Mouse (Mus musculus) cerebellum, adult 2 months (tissue): ENCODE results near the gene Alpl.

Experiments
- CTCF ChIP-seq: fragments of 200-500 bp; IDR thresholded peaks from 2 replicates; pipeline ENCODE4 v1.5.1; 2011; ENCODE audit warnings: low read depth, mild to moderate bottlenecking, control low read depth, low read length, moderate library complexity, borderline replicate concordance; ENCODE audit not compliant: insufficient read depth
- POLR2A ChIP-seq: fragments of 200-500 bp; IDR thresholded peaks from 2 replicates; pipeline ENCODE4 v1.6.1; 2011; ENCODE audit warnings: low read length, control low read depth, borderline replicate concordance; ENCODE audit not compliant: insufficient read depth

GRCm38 (mm10) chr4:137794178-137794900 lies 1.8 kb downstream of the Alpl start:
- TF ChIP-seq POLR2A (no peak), CTCF (no peak)
